Mouse (Mus musculus) CH12.LX (cell line): Measurements from ENCODE around the gene Ddr1. TPM values are rescaled to one million over a fixed set of nuclear protein-coding genes. Genes with fewer than 3 reads are reported as not detected.

Experiments
- DNase-seq: peaks from one replicate; pipeline ENCODE4 v3.0.0-alpha.2; 2013; ENCODE audit errors: extremely low read depth
- H3K27ac ChIP-seq: 2 replicates; pipeline ENCODE4 v1.5.1; 2012; ENCODE audit warnings: low read depth, mild to moderate bottlenecking, control low read depth, moderate library complexity; ENCODE audit not compliant: insufficient read depth
- H3K27me3 ChIP-seq: replicated peaks from 2 replicates; pipeline ENCODE3; 2012; ENCODE audit warnings: inconsistent platforms
- H3K36me3 ChIP-seq, 2 experiments: replicated peaks in 1 of 2; 2 replicates each; pipeline versions ENCODE3 to v1.6.1; 2012; ENCODE audit warnings: inconsistent platforms in 1 of 2, low read length in 1 of 2, mild to moderate bottlenecking in 1 of 2, mixed read lengths in 1 of 2, moderate library complexity in 1 of 2; ENCODE audit not compliant: control insufficient read depth in 1 of 2, insufficient read depth in 1 of 2
- H3K4me1 ChIP-seq, 2 experiments: 2 replicates each; pipeline ENCODE4 v1.6.1; 2012; ENCODE audit warnings: inconsistent platforms in 1 of 2, moderate library complexity in 1 of 2; ENCODE audit not compliant: insufficient read depth in 2 of 2, control insufficient read depth in 1 of 2
- H3K4me2 ChIP-seq: 2 replicates; pipeline ENCODE4 v1.6.1; 2012; ENCODE audit warnings: low read depth, mild to moderate bottlenecking, control low read depth; ENCODE audit not compliant: poor library complexity, insufficient read depth, severe bottlenecking
- H3K4me3 ChIP-seq, 3 experiments: fragments of 150-350 bp in 1 of 3; sonication (generic) in 1 of 3; replicated peaks in 1 of 3; 2 replicates each; pipeline versions ENCODE3 to v1.5.1; 2011 to 2012; ENCODE audit warnings: low read depth in 2 of 3, low read length in 2 of 3, mild to moderate bottlenecking in 2 of 3, moderate library complexity in 2 of 3, control low read depth in 1 of 3, improper control_type of control experiment in 1 of 3, inconsistent platforms in 1 of 3, mixed read lengths in 1 of 3; ENCODE audit not compliant: poor library complexity in 1 of 3
- H3K79me2 ChIP-seq: replicated peaks from 2 replicates; pipeline ENCODE4 v1.6.1; 2012; ENCODE audit warnings: mild to moderate bottlenecking, moderate library complexity; ENCODE audit not compliant: control insufficient read depth, poor library complexity, insufficient read depth, severe bottlenecking; ENCODE audit errors: extremely low read depth
- H3K9ac ChIP-seq: 2 replicates; pipeline ENCODE4 v1.6.1; 2012; ENCODE audit warnings: low read depth, mild to moderate bottlenecking, control low read depth, moderate library complexity; ENCODE audit not compliant: insufficient read depth
- H3K9me3 ChIP-seq: replicated peaks from 2 replicates; pipeline ENCODE3; 2012; ENCODE audit warnings: low read length, inconsistent platforms, mixed read lengths
- BHLHE40 ChIP-seq: IDR thresholded peaks from 2 replicates; pipeline ENCODE4 v1.6.1; 2011; ENCODE audit warnings: mild to moderate bottlenecking, low read depth, low read length, improper control_type of control experiment
- CHD1 ChIP-seq: IDR thresholded peaks from 2 replicates; pipeline ENCODE4 v1.6.1; 2012; ENCODE audit warnings: low read depth, low read length, improper control_type of control experiment, inconsistent platforms
- CTCF ChIP-seq, 2 experiments: IDR thresholded peaks in 1 of 2; conservative IDR thresholded peaks in 1 of 2; 2 replicates each; pipeline ENCODE4 v1.5.1; 2011 to 2012; ENCODE audit warnings: low read depth in 2 of 2, low read length in 2 of 2, improper control_type of control experiment in 1 of 2, inconsistent platforms in 1 of 2, mild to moderate bottlenecking in 1 of 2, moderate library complexity in 1 of 2
- ELF1 ChIP-seq: IDR thresholded peaks from 2 replicates; pipeline ENCODE4 v1.6.1; 2014; ENCODE audit warnings: low read depth, mild to moderate bottlenecking, inconsistent platforms, low read length, improper control_type of control experiment
- EP300 ChIP-seq: IDR thresholded peaks from 2 replicates; pipeline ENCODE4 v1.6.1; 2011; ENCODE audit warnings: low read length, improper control_type of control experiment
- GABPA ChIP-seq: IDR thresholded peaks from 2 replicates; pipeline ENCODE4 v1.6.1; 2012; ENCODE audit warnings: low read depth, low read length, improper control_type of control experiment, inconsistent platforms; ENCODE audit not compliant: insufficient replicate concordance
- HCFC1 ChIP-seq: IDR thresholded peaks from 2 replicates; pipeline ENCODE4 v1.6.1; 2012; ENCODE audit warnings: low read depth, mild to moderate bottlenecking, inconsistent platforms, low read length, improper control_type of control experiment
- IRF4 ChIP-seq: IDR thresholded peaks from 2 replicates; pipeline ENCODE4 v1.6.1; 2014; ENCODE audit warnings: low read depth, mild to moderate bottlenecking, inconsistent platforms, low read length, improper control_type of control experiment
- JUN ChIP-seq: IDR thresholded peaks from 2 replicates; pipeline ENCODE4 v1.6.1; 2011; ENCODE audit warnings: low read depth, mild to moderate bottlenecking, low read length, improper control_type of control experiment, moderate library complexity; ENCODE audit not compliant: insufficient read depth
- JUND ChIP-seq: conservative IDR thresholded peaks from 2 replicates; pipeline ENCODE4 v1.6.1; 2011; ENCODE audit warnings: low read depth, low read length, improper control_type of control experiment
- KAT2A ChIP-seq: IDR thresholded peaks from 2 replicates; pipeline ENCODE4 v1.6.1; 2012; ENCODE audit warnings: low read length, improper control_type of control experiment, inconsistent platforms; ENCODE audit not compliant: insufficient replicate concordance
- MAFK ChIP-seq: IDR thresholded peaks from 2 replicates; pipeline ENCODE4 v1.6.1; 2011; ENCODE audit warnings: low read length, improper control_type of control experiment; ENCODE audit not compliant: insufficient replicate concordance
- MAX ChIP-seq: IDR thresholded peaks from 2 replicates; pipeline ENCODE4 v1.6.1; 2011; ENCODE audit warnings: low read length, improper control_type of control experiment
- MAZ ChIP-seq: IDR thresholded peaks from 2 replicates; pipeline ENCODE4 v1.6.1; 2012; ENCODE audit warnings: low read depth, mild to moderate bottlenecking, inconsistent platforms, low read length, improper control_type of control experiment, moderate library complexity
- MEF2A ChIP-seq: IDR thresholded peaks from 2 replicates; pipeline ENCODE4 v1.6.1; 2014; ENCODE audit warnings: low read depth, mild to moderate bottlenecking, inconsistent platforms, low read length, improper control_type of control experiment, borderline replicate concordance
- MXI1 ChIP-seq: IDR thresholded peaks from 2 replicates; pipeline ENCODE4 v1.6.1; 2011; ENCODE audit warnings: mild to moderate bottlenecking, low read depth, low read length, improper control_type of control experiment
- MYC ChIP-seq: IDR thresholded peaks from 2 replicates; pipeline ENCODE4 v1.6.1; 2011; ENCODE audit warnings: low read depth, mild to moderate bottlenecking, improper control_type of control experiment, low read length
- NELFE ChIP-seq: IDR thresholded peaks from 2 replicates; pipeline ENCODE4 v1.6.1; 2011; ENCODE audit warnings: low read depth, low read length, improper control_type of control experiment
- NRF1 ChIP-seq: IDR thresholded peaks from 2 replicates; pipeline ENCODE4 v1.6.1; 2014; ENCODE audit warnings: low read depth, mild to moderate bottlenecking, inconsistent platforms, low read length, improper control_type of control experiment, moderate library complexity
- PAX5 ChIP-seq: IDR thresholded peaks from 2 replicates; pipeline ENCODE4 v1.6.1; 2012; ENCODE audit warnings: low read length, inconsistent platforms, mixed read lengths
- POLR2A ChIP-seq: IDR thresholded peaks from 2 replicates; pipeline ENCODE4 v1.6.1; 2011; ENCODE audit warnings: low read depth, mild to moderate bottlenecking, improper control_type of control experiment, low read length
- POLR2AphosphoS2 ChIP-seq: IDR thresholded peaks from 2 replicates; pipeline ENCODE4 v1.6.1; 2011; ENCODE audit warnings: low read depth, low read length, improper control_type of control experiment
- RAD21 ChIP-seq: IDR thresholded peaks from 2 replicates; pipeline ENCODE4 v1.6.1; 2011; ENCODE audit warnings: low read depth, mild to moderate bottlenecking, low read length, improper control_type of control experiment, moderate library complexity
- RCOR1 ChIP-seq: conservative IDR thresholded peaks from 2 replicates; pipeline ENCODE4 v1.6.1; 2012; ENCODE audit warnings: low read depth, mild to moderate bottlenecking, inconsistent platforms, low read length, improper control_type of control experiment
- SIN3A ChIP-seq: IDR thresholded peaks from 2 replicates; pipeline ENCODE4 v1.6.1; 2012; ENCODE audit warnings: low read length, improper control_type of control experiment, inconsistent platforms
- SMC3 ChIP-seq: IDR thresholded peaks from 2 replicates; pipeline ENCODE4 v1.6.1; 2011; ENCODE audit warnings: low read depth, low read length, improper control_type of control experiment
- TBP ChIP-seq: conservative IDR thresholded peaks from 2 replicates; pipeline ENCODE4 v1.6.1; 2011; ENCODE audit warnings: low read depth, low read length, improper control_type of control experiment
- TCF12 ChIP-seq: IDR thresholded peaks from 2 replicates; pipeline ENCODE4 v1.6.1; 2014; ENCODE audit warnings: low read depth, mild to moderate bottlenecking, inconsistent platforms, low read length, improper control_type of control experiment
- UBTF ChIP-seq: IDR thresholded peaks from 2 replicates; pipeline ENCODE4 v1.6.1; 2012; ENCODE audit warnings: low read depth, mild to moderate bottlenecking, inconsistent platforms, low read length, improper control_type of control experiment, moderate library complexity
- USF1 ChIP-seq: IDR thresholded peaks from 2 replicates; pipeline ENCODE4 v1.6.1; 2014; ENCODE audit warnings: low read depth, mild to moderate bottlenecking, inconsistent platforms, low read length, improper control_type of control experiment
- USF2 ChIP-seq: conservative IDR thresholded peaks from 2 replicates; pipeline ENCODE4 v1.6.1; 2011; ENCODE audit warnings: low read depth, low read length, improper control_type of control experiment
- ZC3H11A ChIP-seq: IDR thresholded peaks from 2 replicates; pipeline ENCODE4 v1.6.1; 2012; ENCODE audit warnings: low read depth, mild to moderate bottlenecking, inconsistent platforms, low read length, improper control_type of control experiment
- ZKSCAN1 ChIP-seq: IDR thresholded peaks from 2 replicates; pipeline ENCODE4 v1.6.1; 2012; ENCODE audit warnings: low read depth, inconsistent platforms, low read length, improper control_type of control experiment, borderline replicate concordance
- ZNF384 ChIP-seq: IDR thresholded peaks from 2 replicates; pipeline ENCODE4 v1.6.1; 2012; ENCODE audit warnings: low read depth, low read length, improper control_type of control experiment, inconsistent platforms
- dilution Hi-C: fragments of 300-500 bp; cut with MboI; formaldehyde crosslinking; loops from 2 replicates; pipeline ENCODE4 v1.14.3; 2020; ENCODE audit warnings: low sequenced_read_pairs; ENCODE audit not compliant: extremely low pct_unique_long_range_greater_than_20kb, extremely low pct_ligation_motif_present
- in situ Hi-C: fragments of 300-500 bp; cut with MboI; formaldehyde crosslinking; loops from 3 replicates; pipeline ENCODE4 v1.14.3; 2019; ENCODE audit warnings: low sequenced_read_pairs, low pct_ligation_motif_present, low pct_unique_long_range_greater_than_20kb, mixed read lengths
- polyA plus RNA-seq: library from polyadenylated mRNA; unstranded; fragments of >175 nt; gene quantifications from 2 replicates; pipeline ENCODE4 v1.2.1, GENCODE M21; 2012; ENCODE audit warnings: low read depth; ENCODE audit not compliant: insufficient read length
- total RNA-seq, 2 experiments: library from RNA; depleted of rRNA; stranded (reverse); fragments of 300-350 nt in 1 of 2; fragments of >200 nt in 1 of 2; gene quantifications; 2 replicates each; pipeline ENCODE4 v1.2.3; 2012 to 2014

The Ddr1 gene
- total and polyA plus RNA-seq, 3 experiments: 0.83 to 3.6 (median 3.1) TPM

DNA sequence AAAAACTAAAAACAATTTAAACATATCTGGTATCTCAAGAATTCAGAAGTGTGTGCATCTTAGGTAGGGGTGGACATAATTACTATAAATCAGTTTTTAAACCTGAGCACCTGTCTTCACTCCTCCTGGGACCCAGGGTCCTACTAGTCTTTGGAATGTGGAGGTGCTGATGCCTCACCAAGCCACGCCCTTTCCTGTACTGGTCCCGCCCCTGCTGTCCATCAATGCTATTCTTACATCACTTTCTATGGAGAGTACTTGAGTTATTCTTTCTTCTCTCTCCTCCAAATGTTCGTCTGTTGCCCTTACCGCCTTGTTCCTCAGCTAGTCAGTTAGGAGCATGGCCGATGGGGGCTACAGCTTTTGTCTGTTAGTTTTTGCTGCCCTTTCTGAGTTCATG is 68.1 kb downstream of the Ddr1 start:
- H3K4me3 ChIP-seq: no peak overlapping the region
- peak; percentile 67 for DNase-seq
- H3K9ac ChIP-seq: no peak overlapping the region; the same call in 1 of the 2 replicates
- no peaks in the 10 kb centered on the region for H3K9me3 ChIP-seq
- no peak overlapping the region for H3K27ac ChIP-seq
- H3K36me3 ChIP-seq: no peaks in the 10 kb centered on the region
- H3K27me3 ChIP-seq: peaks cover 30% of the 10 kb centered on the region
- peaks cover 7 to 14% of the 10 kb centered on the region in 2 experiments for H3K4me1 ChIP-seq
- H3K79me2 ChIP-seq: no peaks in the 10 kb centered on the region
- dilution Hi-C loops (no loop called here), in situ Hi-C loops (no loop called here)
- peak overlapping the region; percentile 99; the same call in 1 of the 2 replicates for H3K4me2 ChIP-seq
- TF ChIP-seq NELFE: 0 out of 2 replicates have a peak, but pooled peaks have one; percentile 25
- TF ChIP-seq JUN: no peak
- peak; percentile 45 for TF ChIP-seq POLR2A

DNA sequence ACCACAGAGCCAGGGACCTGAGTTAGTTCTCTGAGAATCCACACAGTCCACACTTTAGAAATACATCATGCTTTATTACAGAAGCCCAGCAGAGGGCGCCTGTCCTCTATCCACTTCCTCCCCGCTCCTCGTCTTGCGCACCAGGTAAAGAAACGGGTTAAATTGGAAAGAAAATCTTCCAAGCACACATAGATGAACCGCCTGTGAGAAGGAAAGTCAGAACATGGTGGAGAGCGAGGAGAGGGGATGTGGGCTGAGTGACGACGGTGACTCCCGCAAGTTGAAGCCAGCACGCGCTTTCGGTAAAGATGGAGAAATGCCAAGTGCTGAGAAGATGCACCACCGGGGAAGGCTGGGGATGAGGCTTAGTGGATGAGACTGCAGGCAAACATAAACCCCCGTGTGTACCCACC is 68.7 kb downstream of the Ddr1 start:
- no peaks in the 10 kb centered on the region for H3K36me3 ChIP-seq
- H3K27ac ChIP-seq: no peak overlapping the region
- dilution Hi-C loops (no loop called here), in situ Hi-C loops (no loop called here)
- H3K4me1 ChIP-seq: peaks cover 7 to 11% of the 10 kb centered on the region in 2 experiments
- H3K4me2 ChIP-seq: peak overlapping the region; percentile 99
- peak overlapping the region; percentile 39 to 61 (median 45) for H3K4me3 ChIP-seq
- no peaks in the 10 kb centered on the region for H3K79me2 ChIP-seq
- no peaks in the 10 kb centered on the region for H3K9me3 ChIP-seq
- H3K9ac ChIP-seq: peak overlapping the region; percentile 22
- peaks cover 32% of the 10 kb centered on the region for H3K27me3 ChIP-seq
- DNase-seq: peak; percentile 80
- peak; percentile 62 for TF ChIP-seq RAD21
- no peak for TF ChIP-seq SIN3A
- no peak for TF ChIP-seq NELFE
- TF ChIP-seq JUN: no peak
- TF ChIP-seq POLR2A: no peak
- no peak for TF ChIP-seq ZKSCAN1
- no peak for TF ChIP-seq GABPA
- no peak for TF ChIP-seq RCOR1
- TF ChIP-seq ELF1: peak; percentile 42; the same call in 1 of the 2 replicates
- TF ChIP-seq ZC3H11A: no peak
- no peak for TF ChIP-seq TBP
- peak; percentile 66; the same call in 1 of the 2 replicates for TF ChIP-seq MYC
- TF ChIP-seq CTCF (conservative IDR thresholded peaks at IDR 0.05 in 1 of 2, IDR thresholded peaks at IDR 0.05 in 1 of 2; ENCODE audit: low read depth in 2 of 2, low read length in 2 of 2): peak; percentile 61 to 82
- TF ChIP-seq MXI1: no peak
- peak; percentile 69 for TF ChIP-seq SMC3
- no peak for TF ChIP-seq NRF1
- no peak for TF ChIP-seq IRF4
- TF ChIP-seq HCFC1: no peak
- no peak for TF ChIP-seq USF2
- no peak for TF ChIP-seq POLR2AphosphoS2
- no peak for TF ChIP-seq ZNF384
- no peak for TF ChIP-seq CHD1
- TF ChIP-seq UBTF: no peak
- TF ChIP-seq EP300: no peak
- no peak; the same call in 1 of the 2 replicates for TF ChIP-seq MAZ
- TF ChIP-seq JUND: no peak
- TF ChIP-seq KAT2A: no peak
- no peak for TF ChIP-seq USF1
- no peak for TF ChIP-seq PAX5
- no peak for TF ChIP-seq MAX
- no peak for TF ChIP-seq BHLHE40
- no peak for TF ChIP-seq MEF2A
- no peak for TF ChIP-seq TCF12
- no peak for TF ChIP-seq MAFK
